Mouse (Mus musculus): Measurements from ENCODE around the gene Mybph. TPM values are rescaled to one million over a fixed set of nuclear protein-coding genes. Genes with fewer than 3 reads are reported as not detected.

Mybph gene
- polyA plus RNA-seq, 1 experiment, result not detected

DNA sequence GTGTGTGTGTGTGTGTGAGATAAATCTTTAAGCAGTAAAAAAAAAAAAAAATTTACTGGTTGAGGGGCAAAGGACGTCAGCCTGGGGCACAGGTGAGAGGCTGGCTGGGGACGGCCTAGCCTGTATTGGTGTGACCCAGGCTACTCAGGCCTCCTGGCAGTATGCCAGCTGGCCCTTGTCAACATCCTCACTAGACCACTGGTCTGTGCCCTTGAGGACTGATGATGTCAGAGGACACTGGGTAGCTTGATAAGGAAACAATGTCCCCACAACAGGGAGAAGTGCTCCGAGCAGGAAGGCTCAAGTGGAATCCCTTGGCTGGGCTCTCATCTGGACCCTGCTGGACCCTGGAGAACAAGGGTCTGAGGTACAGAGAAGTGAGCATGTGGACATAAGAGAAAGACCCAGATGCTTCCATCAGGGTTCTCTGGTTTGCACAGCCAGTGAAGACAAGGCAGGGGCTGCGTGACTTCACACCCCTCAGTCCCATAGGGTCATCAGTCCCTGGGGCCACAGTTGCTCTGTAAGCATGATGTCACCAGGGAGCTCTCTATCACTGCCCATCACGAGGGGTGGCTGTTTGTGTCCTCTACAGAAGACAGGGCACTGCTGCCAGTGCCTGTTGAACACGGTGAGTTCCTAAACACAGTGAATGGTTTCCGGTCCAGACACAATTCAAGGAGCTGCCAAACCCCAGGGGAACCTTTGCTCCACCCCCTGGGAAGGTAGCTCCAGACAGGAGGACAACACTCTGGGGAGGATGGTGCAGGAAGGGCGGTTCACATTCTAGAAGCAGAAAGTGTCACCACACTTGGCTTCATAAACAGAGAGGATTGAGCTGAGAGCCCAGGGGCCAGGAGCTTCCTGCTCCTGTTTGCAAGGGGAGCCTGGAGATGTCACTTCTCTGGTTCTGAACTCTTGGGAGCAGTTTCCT is 29.1 kb downstream of the Mybph start:
- TF ChIP-seq CTCF (IDR thresholded peaks at IDR 0.05; ENCODE audit: insufficient read depth, low read depth, low read length) (no peak), POLR2A (IDR thresholded peaks at IDR 0.05; ENCODE audit: insufficient read depth, low read depth, low read length) (no peak)
- H3K27ac ChIP-seq (ENCODE audit: insufficient read depth, low read depth, low read length), result no peak overlapping the region
- H3K4me3 ChIP-seq (ENCODE audit: insufficient read depth, low read depth, low read length), result no peak overlapping the region
- WGBS, result 78% methylated on average over 8 of the region's 8 CpGs
- H3K4me1 ChIP-seq (ENCODE audit: control insufficient read depth, insufficient read depth, low read length), result peaks cover 19% of the 10 kb centered on the region

DNA sequence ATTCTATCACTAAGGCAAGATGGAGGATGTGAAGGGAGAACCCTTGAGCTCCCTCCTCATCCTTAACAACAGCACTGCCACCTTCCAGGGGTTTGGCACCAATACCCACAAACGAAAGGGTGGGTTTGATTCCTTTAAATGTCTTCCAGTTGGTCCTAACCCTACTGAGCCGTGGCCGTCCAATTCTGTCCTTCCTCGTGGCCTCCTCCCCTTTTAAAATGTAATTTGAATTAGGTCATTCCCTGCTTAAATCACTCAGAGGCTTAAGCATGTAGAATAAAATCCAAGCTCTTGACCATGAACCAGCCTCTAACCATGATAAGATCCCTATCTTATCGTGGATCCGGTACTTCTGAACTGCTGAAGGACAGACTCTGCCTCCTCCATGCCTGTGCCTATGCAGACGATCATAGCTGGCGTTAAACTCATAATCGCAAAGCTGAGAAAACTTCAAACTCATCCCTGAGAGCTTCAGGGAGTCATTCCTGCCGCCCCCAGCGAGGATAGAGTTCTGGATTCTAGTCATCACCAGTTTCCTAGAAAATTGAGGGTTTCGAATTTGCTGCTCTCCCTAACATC is 31.5 kb downstream of the Mybph start:
- WGBS, result 94% methylated on average over 12 of the region's 12 CpGs
- Histone ChIP-seq H3K27ac (ENCODE audit: insufficient read depth, low read depth, low read length) (no peak overlapping the region), H3K4me1 (ENCODE audit: control insufficient read depth, insufficient read depth, low read length) (peaks cover 10% of the 10 kb centered on the region), H3K4me3 (ENCODE audit: insufficient read depth, low read depth, low read length) (no peak overlapping the region)
- TF ChIP-seq POLR2A (IDR thresholded peaks at IDR 0.05; ENCODE audit: insufficient read depth, low read depth, low read length) (no peak), CTCF (IDR thresholded peaks at IDR 0.05; ENCODE audit: insufficient read depth, low read depth, low read length) (no peak)

GRCm38 (mm10) chr1:134225375-134225774 is 32.1 kb downstream of the Mybph start:
- Histone ChIP-seq H3K4me3 (ENCODE audit: insufficient read depth, low read depth, low read length) (no peak overlapping the region), H3K4me1 (ENCODE audit: control insufficient read depth, insufficient read depth, low read length) (peaks cover 12% of the 10 kb centered on the region), H3K27ac (ENCODE audit: insufficient read depth, low read depth, low read length) (no peak overlapping the region)
- 96% methylated on average over 5 of the region's 5 CpGs for WGBS
- TF ChIP-seq CTCF (IDR thresholded peaks at IDR 0.05; ENCODE audit: insufficient read depth, low read depth, low read length), result no peak
- TF ChIP-seq POLR2A (IDR thresholded peaks at IDR 0.05; ENCODE audit: insufficient read depth, low read depth, low read length), result no peak

DNA sequence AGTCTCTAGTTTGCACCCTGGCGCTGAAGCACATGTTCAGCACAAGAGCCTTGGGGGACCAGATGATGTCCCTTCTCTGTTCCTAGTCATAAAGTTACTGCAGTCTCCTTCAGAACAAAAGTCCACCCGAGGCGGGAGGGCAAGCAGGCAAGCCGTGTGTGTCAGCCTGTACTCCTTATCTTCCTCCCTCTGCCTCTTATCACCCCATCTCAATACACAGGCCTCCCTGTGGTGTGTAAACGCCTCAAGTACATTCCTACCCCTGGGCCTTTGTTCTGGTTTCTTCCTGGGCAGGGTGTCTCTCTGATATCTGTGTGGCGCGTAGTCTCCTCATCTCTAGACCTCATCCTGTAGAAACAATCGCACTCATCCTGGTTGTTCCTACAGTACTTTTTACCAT is 33.5 kb downstream of the Mybph start:
- TF ChIP-seq CTCF (IDR thresholded peaks at IDR 0.05; ENCODE audit: insufficient read depth, low read depth, low read length) (no peak), POLR2A (IDR thresholded peaks at IDR 0.05; ENCODE audit: insufficient read depth, low read depth, low read length) (no peak)
- WGBS, result 93% methylated on average over 8 of the region's 8 CpGs
- Histone ChIP-seq H3K27ac (ENCODE audit: insufficient read depth, low read depth, low read length) (no peak overlapping the region), H3K4me3 (ENCODE audit: insufficient read depth, low read depth, low read length) (no peak overlapping the region), H3K4me1 (ENCODE audit: control insufficient read depth, insufficient read depth, low read length) (peaks cover 13% of the 10 kb centered on the region)

DNA sequence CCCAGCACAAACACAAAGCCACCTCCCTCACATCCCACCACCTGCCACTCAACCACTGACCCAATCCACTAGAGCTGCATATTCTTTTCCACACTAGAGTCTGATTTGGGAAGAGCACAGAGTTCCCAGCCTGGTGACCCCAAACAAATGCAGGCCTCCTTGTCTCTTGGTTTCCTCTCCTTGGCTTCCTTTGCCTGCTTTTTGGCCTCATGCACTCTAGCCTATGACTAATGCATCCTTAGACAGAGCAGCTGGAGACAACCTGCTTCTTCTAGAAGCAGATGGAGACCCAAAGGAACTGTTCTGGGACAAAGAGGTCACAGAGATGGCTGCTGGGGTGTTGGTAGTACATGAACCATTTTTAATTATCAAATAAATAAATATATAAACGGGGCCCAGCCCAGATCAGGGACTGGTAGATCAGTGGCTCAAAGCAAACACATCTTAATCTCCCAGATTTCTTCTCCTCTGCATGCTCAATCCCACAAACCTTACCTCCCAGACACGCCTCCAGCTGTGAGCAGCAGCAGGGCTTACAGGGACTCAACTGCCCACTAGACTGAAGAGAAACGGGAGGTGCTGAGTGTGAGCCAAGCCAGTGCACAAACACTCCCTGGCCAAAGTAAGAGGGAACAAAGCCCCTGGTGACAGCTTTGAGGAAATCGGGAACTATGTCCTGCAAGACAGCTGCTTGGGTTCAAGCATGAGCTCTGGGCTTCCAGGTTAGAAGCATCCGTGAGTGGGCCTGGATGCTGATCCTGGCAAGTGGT is 36.7 kb downstream of the Mybph start:
- Histone ChIP-seq H3K27ac (ENCODE audit: insufficient read depth, low read depth, low read length) (no peak overlapping the region), H3K4me3 (ENCODE audit: insufficient read depth, low read depth, low read length) (no peak overlapping the region), H3K4me1 (ENCODE audit: control insufficient read depth, insufficient read depth, low read length) (peaks cover 29% of the 10 kb centered on the region)
- WGBS, result 62% methylated on average over 5 of the region's 5 CpGs
- TF ChIP-seq CTCF (IDR thresholded peaks at IDR 0.05; ENCODE audit: insufficient read depth, low read depth, low read length) (no peak), POLR2A (IDR thresholded peaks at IDR 0.05; ENCODE audit: insufficient read depth, low read depth, low read length) (no peak)

GRCm38 (mm10) chr1:134230638-134231228 is 37.5 kb downstream of the Mybph start:
- no peak overlapping the region for H3K27ac ChIP-seq (ENCODE audit: insufficient read depth, low read depth, low read length)
- H3K4me3 ChIP-seq (ENCODE audit: insufficient read depth, low read depth, low read length), result no peak overlapping the region
- TF ChIP-seq CTCF (IDR thresholded peaks at IDR 0.05; ENCODE audit: insufficient read depth, low read depth, low read length) (no peak), POLR2A (IDR thresholded peaks at IDR 0.05; ENCODE audit: insufficient read depth, low read depth, low read length) (no peak)
- WGBS, result 88% methylated on average over 10 of the region's 10 CpGs
- peaks cover 35% of the 10 kb centered on the region for H3K4me1 ChIP-seq (ENCODE audit: control insufficient read depth, insufficient read depth, low read length)

GRCm38 (mm10) chr1:134231270-134231669 is 38.0 kb downstream of the Mybph start:
- Histone ChIP-seq H3K4me3 (ENCODE audit: insufficient read depth, low read depth, low read length) (no peak overlapping the region), H3K4me1 (ENCODE audit: control insufficient read depth, insufficient read depth, low read length) (peaks cover 39% of the 10 kb centered on the region), H3K27ac (ENCODE audit: insufficient read depth, low read depth, low read length) (no peak overlapping the region)

DNA sequence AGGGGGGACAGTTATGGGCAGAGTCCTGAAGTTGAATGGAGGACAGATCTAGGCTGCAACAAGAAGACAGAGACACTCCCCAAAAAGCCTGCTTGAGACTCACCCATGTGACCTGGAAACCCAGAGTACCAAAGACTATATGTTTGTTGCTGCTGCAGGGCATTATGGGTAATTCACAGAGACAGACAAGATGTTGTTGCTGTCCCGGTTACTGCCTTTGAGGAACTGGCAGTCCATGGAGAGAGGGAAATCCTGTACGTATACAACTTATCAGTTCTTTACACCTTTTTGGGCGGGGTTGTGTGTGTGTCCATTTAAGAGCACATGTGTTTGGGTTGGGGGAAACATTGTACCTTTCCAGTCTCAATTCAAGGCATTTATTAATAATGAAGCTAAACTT is 38.4 kb downstream of the Mybph start:
- TF ChIP-seq CTCF (IDR thresholded peaks at IDR 0.05; ENCODE audit: insufficient read depth, low read depth, low read length) (no peak), POLR2A (IDR thresholded peaks at IDR 0.05; ENCODE audit: insufficient read depth, low read depth, low read length) (no peak)
- Histone ChIP-seq H3K27ac (ENCODE audit: insufficient read depth, low read depth, low read length) (no peak overlapping the region), H3K4me1 (ENCODE audit: control insufficient read depth, insufficient read depth, low read length) (peaks cover 39% of the 10 kb centered on the region), H3K4me3 (ENCODE audit: insufficient read depth, low read depth, low read length) (no peak overlapping the region)
- 90% methylated on average over 3 of the region's 3 CpGs for WGBS

More at GRCm38 (mm10) chr1:134231270-134231669, 38.0 kb downstream of the Mybph start:
- TF ChIP-seq CTCF (IDR thresholded peaks at IDR 0.05; ENCODE audit: insufficient read depth, low read depth, low read length) (no peak), POLR2A (IDR thresholded peaks at IDR 0.05; ENCODE audit: insufficient read depth, low read depth, low read length) (no peak)
- 79% methylated on average over 3 of the region's 3 CpGs for WGBS

Measured in olfactory bulb, adult 2 months (tissue).